Mouse (Mus musculus) stomach, embryonic 14.5 days (tissue): ENCODE measurements around the gene Ndufv1. TPM values are rescaled to one million over a fixed set of nuclear protein-coding genes. Genes with fewer than 3 reads are reported as not detected.
"Not testable (repeated sequence)": the region's sequence is repeated elsewhere in the genome, so short reads cannot be mapped to it uniquely, and the experiment has no call there.

Experiments
- ATAC-seq: fragments of 200-750 bp; cut with Nextera tagmentation; 2 replicates; pipeline ENCODE4 v1.8.0; 2017; ENCODE audit warnings: low read depth, moderate TSS enrichment; ENCODE audit not compliant: insufficient number of reproducible peaks, insufficient read depth, low FRiP score
- H3K27ac ChIP-seq: fragments of 300-500 bp; sonication (generic); 2 replicates; pipeline ENCODE4 v1.5.1; 2014; ENCODE audit warnings: mild to moderate bottlenecking, low read length, moderate library complexity, mixed read lengths
- H3K27me3 ChIP-seq: fragments of 300-500 bp; sonication (generic); 2 replicates; pipeline ENCODE4 v1.6.1; 2014; ENCODE audit warnings: low read length, control low read depth, mixed read lengths; ENCODE audit not compliant: control insufficient read depth, insufficient read depth
- H3K36me3 ChIP-seq: fragments of 300-500 bp; sonication (generic); 2 replicates; pipeline ENCODE4 v1.6.1; 2014; ENCODE audit warnings: mild to moderate bottlenecking, control low read depth, low read length, moderate library complexity, mixed read lengths; ENCODE audit not compliant: control insufficient read depth, insufficient read depth
- H3K4me1 ChIP-seq: fragments of 300-500 bp; sonication (generic); 2 replicates; pipeline ENCODE4 v1.6.1; 2014; ENCODE audit warnings: low read length, control low read depth, mixed read lengths; ENCODE audit not compliant: control insufficient read depth, insufficient read depth
- H3K4me2 ChIP-seq: fragments of 300-500 bp; sonication (generic); replicated peaks from 2 replicates; pipeline ENCODE4 v1.6.1; 2014; ENCODE audit warnings: low read depth, low read length, control low read depth
- H3K4me3 ChIP-seq: fragments of 300-500 bp; sonication (generic); 2 replicates; pipeline ENCODE4 v1.5.1; 2014; ENCODE audit warnings: low read depth, low read length, control low read depth
- H3K9ac ChIP-seq: fragments of 300-500 bp; sonication (generic); replicated peaks from 2 replicates; pipeline ENCODE4 v1.6.1; 2014; ENCODE audit warnings: low read depth, mild to moderate bottlenecking, control low read depth, low read length, moderate library complexity, mixed read lengths
- H3K9me3 ChIP-seq: fragments of 300-500 bp; sonication (generic); 2 replicates; pipeline ENCODE4 v1.6.1; 2016; ENCODE audit warnings: low read depth, low read length, control low read depth; ENCODE audit not compliant: control insufficient read depth
- WGBS: fragments of 180-500 bp; shearing (Covaris S2); extraction: QIAGEN DNeasy Blood & Tissue Kit; methylation state at CpG from one replicate; pipeline ENCODE4 v1.1.7; 2014; 5-methylcytosine and 5-hydroxymethylcytosine counted together
- polyA plus RNA-seq: library from polyadenylated mRNA; unstranded; fragments of >200 nt; fragmentation: Nextera tagmentation; extraction: Ambion mirVana; gene quantifications from 2 replicates; pipeline ENCODE4 v1.2.1, GENCODE M21; 2014

Ndufv1 gene
- polyA plus RNA-seq = 195 and 205 TPM in 2 replicates

GRCm38 (mm10) chr19:4012432-4013022 is at the start of gene Ndufv1:
TSS of gene Ndufv1 (minus strand) at chr19:4012806.
- H3K9me3 ChIP-seq = no peaks in the 10 kb centered on the region
- peaks cover 11% of the 10 kb centered on the region; the same call in 1 of the 2 replicates for H3K4me1 ChIP-seq
- H3K36me3 ChIP-seq = peaks cover 12% of the 10 kb centered on the region
- peak; percentile 99 for ATAC-seq
- peak within 1 kb of the TSS; percentile 90 for H3K4me3 ChIP-seq
- H3K9ac ChIP-seq = peak within 1 kb of the TSS; percentile 76
- H3K27me3 ChIP-seq = no peaks in the 10 kb centered on the region
- peak within 1 kb of the TSS; percentile 75 for H3K4me2 ChIP-seq
- H3K27ac ChIP-seq = peak within 1 kb of the TSS; percentile 39; the same call in 1 of the 2 replicates
- 0% methylated on average over 45 of the region's 45 CpGs for WGBS

- ATAC-seq = no peak
- Histone ChIP-seq H3K4me2 (no peak overlapping the region), H3K9me3 (no peaks in the 10 kb centered on the region), H3K4me3 (no peak overlapping the region), H3K36me3 (no peaks in the 10 kb centered on the region), H3K27ac (no peak overlapping the region), H3K4me1 (0 out of 2 replicates have a peak, but pooled peaks cover 4% of the 10 kb centered on the region), H3K9ac (no peak overlapping the region), H3K27me3 (no peaks in the 10 kb centered on the region)
- WGBS = 92% methylated on average over 5 of the region's 6 CpGs
These were observed 48.4 kb upstream of the Ndufv1 start for GRCm38 (mm10) chr19:4060899-4061465.

- not testable (repeated sequence) for ATAC-seq, H3K4me3 ChIP-seq, H3K27me3 ChIP-seq, H3K9ac ChIP-seq, H3K36me3 ChIP-seq, H3K9me3 ChIP-seq, H3K4me1 ChIP-seq, H3K27ac ChIP-seq, H3K4me2 ChIP-seq
- WGBS = 88% methylated on average over 8 of the region's 8 CpGs
These were observed 47.7 kb upstream of the Ndufv1 start for GRCm38 (mm10) chr19:4060044-4060898.

- no peak within 1 kb of the TSS for H3K9ac ChIP-seq
- 0 out of 2 replicates have a peak, but pooled peaks cover 4% of the 10 kb centered on the region for H3K4me1 ChIP-seq
- H3K4me2 ChIP-seq = no peak within 1 kb of the TSS
- 67% methylated on average over 15 of the region's 15 CpGs for WGBS
- no peaks in the 10 kb centered on the region for H3K27me3 ChIP-seq
- no peak within 1 kb of the TSS for H3K27ac ChIP-seq
- H3K36me3 ChIP-seq = no peaks in the 10 kb centered on the region
- peak; percentile 61; the same call in 1 of the 2 replicates for ATAC-seq
- H3K4me3 ChIP-seq = no peak within 1 kb of the TSS
- no peaks in the 10 kb centered on the region for H3K9me3 ChIP-seq
These were observed 46.6 kb upstream of the Ndufv1 start, which contains the start of gene Gstp3 for GRCm38 (mm10) chr19:4059069-4059740. TSS of gene Gstp3 (minus strand) at chr19:4059569.

GRCm38 (mm10) chr19:4058581-4058980 is 46.0 kb upstream of the Ndufv1 start:
- 88% methylated on average over 5 of the region's 5 CpGs for WGBS
- Histone ChIP-seq H3K4me3 (no peak overlapping the region), H3K27ac (no peak overlapping the region), H3K9ac (no peak overlapping the region), H3K27me3 (no peaks in the 10 kb centered on the region), H3K4me1 (0 out of 2 replicates have a peak, but pooled peaks cover 4% of the 10 kb centered on the region), H3K36me3 (no peaks in the 10 kb centered on the region), H3K9me3 (no peaks in the 10 kb centered on the region), H3K4me2 (no peak overlapping the region)
- no peak for ATAC-seq

- Histone ChIP-seq H3K9me3 (no peaks in the 10 kb centered on the region), H3K9ac (no peak overlapping the region), H3K4me2 (no peak overlapping the region), H3K36me3 (no peaks in the 10 kb centered on the region), H3K4me3 (no peak overlapping the region), H3K4me1 (0 out of 2 replicates have a peak, but pooled peaks cover 4% of the 10 kb centered on the region), H3K27me3 (no peaks in the 10 kb centered on the region), H3K27ac (no peak overlapping the region)
- ATAC-seq = no peak
- WGBS = 95% methylated on average over 7 of the region's 7 CpGs
These were observed 45.4 kb upstream of the Ndufv1 start for GRCm38 (mm10) chr19:4057962-4058361.

- 89% methylated on average over 13 of the region's 13 CpGs for WGBS
These were observed 44.8 kb upstream of the Ndufv1 start for GRCm38 (mm10) chr19:4057389-4057788.

GRCm38 (mm10) chr19:4056727-4057126 is 44.1 kb upstream of the Ndufv1 start:
- H3K36me3 ChIP-seq = no peaks in the 10 kb centered on the region
- no peaks in the 10 kb centered on the region for H3K27me3 ChIP-seq
- ATAC-seq = no peak
- no peak overlapping the region for H3K4me2 ChIP-seq
- no peak overlapping the region for H3K4me3 ChIP-seq
- no peak overlapping the region for H3K27ac ChIP-seq
- 53% methylated on average over 4 of the region's 4 CpGs for WGBS
- no peaks in the 10 kb centered on the region for H3K9me3 ChIP-seq
- 0 out of 2 replicates have a peak, but pooled peaks cover 4% of the 10 kb centered on the region for H3K4me1 ChIP-seq
- peak overlapping the region; percentile 1; the same call in 1 of the 2 replicates for H3K9ac ChIP-seq

More at GRCm38 (mm10) chr19:4057389-4057788, 44.8 kb upstream of the Ndufv1 start:
- Histone ChIP-seq H3K27me3 (no peaks in the 10 kb centered on the region), H3K27ac (no peak overlapping the region), H3K36me3 (no peaks in the 10 kb centered on the region), H3K9me3 (no peaks in the 10 kb centered on the region), H3K4me2 (no peak overlapping the region), H3K9ac (no peak overlapping the region), H3K4me3 (no peak overlapping the region), H3K4me1 (0 out of 2 replicates have a peak, but pooled peaks cover 4% of the 10 kb centered on the region)
- ATAC-seq = no peak
